Mouse (Mus musculus) heart, postnatal 0 days (tissue): ENCODE data around the gene Poln.

ENCODE experiments used
- CTCF ChIP-seq: IDR thresholded peaks from 2 replicates; pipeline ENCODE4 v1.5.1; 2016; ENCODE audit warnings: antibody characterized with exemption, control low read depth, low read depth
- EP300 ChIP-seq: IDR thresholded peaks from 2 replicates; pipeline ENCODE4 v1.6.1; 2016; ENCODE audit warnings: antibody characterized with exemption, low read depth

GRCm38 (mm10) chr5:34189521-34189920 lies 20.3 kb upstream of the Poln start:
- no peak for TF ChIP-seq CTCF
- TF ChIP-seq EP300: no peak
